Mouse (Mus musculus) frontal cortex, postnatal 36 days (tissue): Measurements from ENCODE around the gene Pcbp4.
"Not testable (repeated sequence)": the region's sequence is repeated elsewhere in the genome, so short reads cannot be mapped to it uniquely, and the experiment has no call there.

Source experiments
- DNase-seq, 2 experiments: peaks; one replicate each; pipeline ENCODE4 v3.0.0; 2022; ENCODE audit warnings: low spot score in 2 of 2

The Pcbp4 gene

DNA sequence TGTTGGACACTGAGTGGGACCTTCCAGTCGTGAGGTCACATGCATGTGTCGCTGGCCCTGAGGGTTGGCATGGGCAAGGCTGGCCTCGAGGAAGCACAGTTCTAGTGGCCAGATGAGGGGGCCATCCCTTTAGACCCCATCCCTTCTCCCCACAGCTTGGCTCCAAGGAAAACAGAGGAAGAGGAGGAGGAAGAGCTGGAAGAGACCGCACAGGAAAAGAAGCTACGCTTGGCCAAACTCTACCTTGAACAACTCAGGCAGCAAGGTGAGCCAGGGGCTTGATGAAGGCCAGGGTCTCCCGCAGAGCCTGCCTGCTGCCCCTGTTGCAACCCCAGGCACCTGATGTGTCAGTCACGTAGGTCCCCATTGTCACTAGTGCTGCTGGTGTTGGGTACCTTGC lies 27.4 kb downstream of the Pcbp4 start:
- DNase-seq: no peak

DNA sequence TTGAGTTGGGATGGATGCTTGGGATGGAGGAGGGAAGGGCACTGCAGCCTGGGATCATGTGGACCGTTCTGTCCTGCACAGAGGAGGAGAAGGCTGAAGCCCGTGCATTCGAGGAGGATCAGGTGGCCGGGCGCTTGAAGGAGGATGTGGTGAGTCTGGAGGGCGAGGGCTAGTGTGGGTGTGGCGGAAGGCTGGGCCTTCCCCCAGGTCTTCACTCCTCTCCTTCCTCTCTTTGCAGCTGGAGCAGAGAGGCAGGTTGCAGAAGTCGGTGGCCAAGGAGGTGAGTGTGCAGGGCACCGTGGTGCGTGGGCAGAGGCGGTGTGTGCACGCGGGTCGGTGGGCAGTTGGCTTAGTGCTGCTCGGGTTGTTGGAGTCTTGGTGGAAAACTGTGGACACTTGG lies 28.0 kb downstream of the Pcbp4 start:
- no peak for DNase-seq

DNA sequence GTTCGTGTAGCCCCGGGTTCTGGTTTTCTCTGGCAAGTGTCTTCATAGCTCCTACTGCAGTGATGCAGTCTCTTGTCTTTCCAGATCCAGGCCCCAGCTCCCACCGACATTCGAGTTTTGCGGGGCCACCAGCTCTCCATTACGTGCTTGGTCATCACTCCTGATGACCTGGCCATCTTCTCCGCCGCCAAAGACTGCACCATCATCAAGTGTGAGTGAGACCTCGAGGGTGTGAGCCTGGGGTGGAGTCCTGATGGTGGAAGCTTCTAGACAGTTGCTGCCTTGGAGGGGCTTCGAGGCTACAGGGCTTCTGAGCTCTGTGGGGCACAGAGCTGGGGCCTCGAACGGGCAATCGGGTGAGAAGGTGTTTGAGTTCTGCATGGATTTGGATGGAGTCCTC lies 28.6 kb downstream of the Pcbp4 start:
- no peak for DNase-seq

DNA sequence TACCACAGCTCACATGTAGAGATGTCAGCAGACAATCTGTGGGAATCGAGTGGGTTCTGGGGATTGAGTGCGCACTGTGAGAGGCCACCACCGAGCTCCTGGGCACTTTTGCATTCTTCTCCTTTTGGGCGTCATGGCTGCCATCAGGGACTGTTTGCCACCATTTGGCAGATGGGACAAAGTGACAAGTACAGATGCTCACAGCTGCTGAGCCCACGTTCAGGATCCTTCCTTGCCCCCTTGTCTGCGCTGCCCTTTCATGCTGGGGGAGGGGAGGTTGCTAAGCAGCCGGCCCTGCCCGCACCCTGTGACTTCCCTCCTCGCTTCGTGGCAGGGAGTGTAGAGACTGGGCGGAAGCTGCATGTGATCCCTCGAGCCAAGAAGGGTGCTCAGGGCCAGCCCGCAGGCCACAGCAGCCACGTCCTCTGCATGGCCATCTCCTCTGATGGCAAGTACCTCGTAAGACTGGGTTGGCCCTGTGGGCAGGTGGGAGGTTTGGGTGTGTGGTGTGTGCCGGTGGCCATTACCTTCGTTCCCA lies 29.6 kb downstream of the Pcbp4 start:
- DNase-seq: no peak

DNA sequence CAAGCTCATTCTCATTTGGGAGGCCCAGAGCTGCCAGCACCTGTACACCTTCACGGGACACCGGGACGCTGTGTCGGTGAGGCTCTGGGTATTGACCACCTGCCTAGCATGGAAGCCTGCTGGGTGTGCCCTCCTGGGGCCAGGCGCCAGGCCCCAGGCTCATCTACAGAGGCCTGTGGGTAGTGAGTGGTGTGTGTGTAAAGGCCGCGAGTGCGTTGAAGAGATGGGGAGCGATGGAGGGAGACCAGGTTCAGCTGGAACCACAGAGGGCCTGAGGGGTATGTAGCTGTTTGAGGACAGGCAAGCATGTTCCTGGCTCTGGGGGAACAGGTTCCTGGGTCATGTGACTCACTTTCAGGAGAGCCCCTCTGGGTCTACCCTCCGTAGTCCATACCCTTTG lies 30.0 kb downstream of the Pcbp4 start:
- DNase-seq: no peak

DNA sequence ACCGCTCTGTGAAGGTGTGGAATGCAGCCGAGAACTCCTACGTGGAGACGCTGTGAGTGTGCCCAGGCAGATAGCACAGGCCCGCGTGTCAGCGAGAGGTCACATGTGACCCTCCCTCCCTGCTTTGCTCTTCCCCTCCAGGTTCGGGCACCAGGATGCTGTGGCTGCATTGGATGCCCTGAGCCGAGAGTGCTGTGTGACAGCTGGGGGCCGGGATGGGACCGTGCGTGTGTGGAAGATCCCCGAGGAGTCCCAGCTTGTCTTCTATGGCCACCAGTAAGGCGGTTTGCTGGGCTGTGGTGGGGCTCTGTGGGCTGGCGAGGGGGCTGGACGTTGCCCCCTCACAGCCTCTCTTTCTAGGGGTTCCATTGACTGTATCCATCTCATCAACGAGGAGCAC lies 30.5 kb downstream of the Pcbp4 start:
- DNase-seq: no peak

DNA sequence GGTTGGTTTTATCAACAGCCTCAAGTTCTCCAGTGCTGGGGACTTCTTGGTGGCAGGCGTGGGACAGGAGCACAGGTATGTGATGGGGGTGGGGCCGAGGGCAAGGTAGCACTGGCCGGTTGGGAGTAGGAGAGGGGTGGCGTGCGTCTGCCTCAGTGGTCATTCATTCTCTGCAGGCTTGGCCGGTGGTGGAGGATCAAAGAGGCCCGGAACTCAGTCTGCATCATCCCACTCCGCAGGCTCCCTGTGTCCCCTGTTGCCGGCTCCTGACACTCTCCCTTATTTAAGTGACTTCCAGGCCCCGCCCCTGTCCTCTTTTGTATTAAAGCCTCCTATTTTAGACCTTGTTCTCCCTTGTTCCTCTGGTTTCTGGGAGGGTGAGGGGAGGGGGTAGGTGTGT lies 32.0 kb downstream of the Pcbp4 start:
- no peak for DNase-seq

DNA sequence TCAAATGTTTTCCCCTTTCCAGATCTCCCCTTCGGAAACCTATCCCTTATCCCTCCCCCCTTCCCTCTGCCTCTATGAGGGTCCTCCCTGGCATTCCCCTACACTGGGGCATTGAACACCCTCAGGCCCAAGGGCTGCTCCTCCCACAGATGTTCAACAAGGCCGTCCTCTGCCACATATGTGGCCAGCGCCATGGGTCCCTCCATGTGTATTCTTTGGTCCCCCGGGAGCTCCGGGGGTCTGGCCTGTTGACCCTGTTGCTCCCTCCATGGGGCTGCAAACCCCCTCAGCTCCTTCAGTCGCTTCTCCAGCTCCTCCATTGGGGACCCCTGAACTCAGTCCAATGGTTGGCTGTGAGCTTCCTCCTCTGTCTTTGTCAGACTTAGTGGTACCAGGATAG lies 34.5 kb downstream of the Pcbp4 start:
- not testable (repeated sequence) for DNase-seq

DNA sequence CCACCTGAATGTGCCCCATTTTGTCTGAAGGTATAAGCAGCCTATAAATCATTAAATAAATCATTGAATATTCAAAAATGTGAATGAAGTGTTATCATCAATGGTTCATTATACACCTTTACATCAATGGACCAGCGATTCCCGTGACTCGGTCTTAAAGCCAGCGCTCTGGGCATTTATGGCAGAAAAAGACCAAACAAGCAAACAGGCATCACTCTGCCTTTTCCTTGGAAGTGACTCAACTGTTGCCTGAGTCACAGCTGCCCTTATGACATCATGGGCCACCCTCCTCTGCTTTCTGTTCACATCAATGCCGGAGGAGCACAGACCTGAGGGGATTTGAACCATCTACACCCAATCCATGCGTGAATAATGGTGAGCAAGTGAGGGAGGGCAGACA lies 46.6 kb downstream of the Pcbp4 start, which contains the start of gene Iqcf1:
Iqcf1 (plus strand) TSS at position 301 of the 400 bp plus-strand sequence.
- DNase-seq: no peak

DNA sequence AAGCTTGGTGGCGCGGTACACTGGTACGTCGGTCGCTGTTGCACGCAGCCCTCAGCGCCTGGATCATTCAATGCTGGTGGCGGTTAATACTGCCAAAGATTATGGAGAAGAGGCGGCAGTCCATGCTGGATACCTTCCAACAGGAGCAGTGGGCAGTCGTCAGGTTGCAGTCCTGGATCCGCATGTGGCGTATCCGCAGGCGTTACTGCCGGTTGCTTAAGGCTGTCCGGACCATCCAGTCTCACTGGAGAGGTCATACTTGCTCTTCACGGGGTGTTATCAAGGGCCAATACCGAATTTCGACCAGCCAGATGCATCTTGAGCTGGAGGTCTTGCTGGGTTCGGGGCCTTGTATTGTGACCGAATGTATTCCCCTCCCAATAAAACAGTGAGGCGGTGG lies 48.8 kb downstream of the Pcbp4 start:
- no peak for DNase-seq

DNA sequence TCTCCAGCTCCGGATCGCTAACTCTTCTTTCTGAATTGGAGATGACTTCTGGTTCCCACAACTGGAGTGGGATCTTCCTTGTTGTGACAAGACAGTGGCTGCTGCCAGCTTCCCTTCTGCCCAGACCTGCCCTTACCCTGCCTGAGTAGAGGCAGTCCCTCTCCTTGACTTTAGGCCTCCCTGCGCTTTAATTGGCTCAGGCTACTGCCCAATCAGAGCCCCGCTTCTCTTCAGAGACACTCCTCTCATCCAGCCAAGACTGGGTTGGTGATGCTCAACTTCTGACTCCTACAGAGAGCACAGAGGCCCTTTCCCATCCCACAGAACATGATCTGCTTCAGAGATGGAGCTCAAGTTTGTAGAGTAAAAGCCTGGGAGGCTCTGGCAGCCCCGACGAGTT lies 51.2 kb downstream of the Pcbp4 start:
- no peak for DNase-seq

DNA sequence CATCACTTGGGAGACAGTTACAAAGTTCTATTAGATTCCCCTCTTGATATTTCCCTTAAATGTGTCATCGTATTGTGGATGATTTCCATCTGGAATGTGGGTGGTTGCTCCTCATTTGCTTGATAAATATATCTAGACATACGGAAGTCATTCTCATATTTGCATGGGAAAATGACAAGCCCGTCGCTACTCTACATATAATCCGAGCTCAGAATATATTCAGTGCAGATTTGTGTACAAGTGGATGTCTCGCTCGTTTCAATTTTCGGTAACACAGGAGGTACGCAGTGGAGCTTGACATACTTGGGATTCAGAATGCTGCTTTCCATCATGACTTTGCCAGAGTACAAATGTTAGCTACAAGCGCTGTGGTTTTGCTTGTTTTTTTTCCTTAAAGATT lies 56.3 kb downstream of the Pcbp4 start:
- DNase-seq: peak; percentile 8 to 24

DNA sequence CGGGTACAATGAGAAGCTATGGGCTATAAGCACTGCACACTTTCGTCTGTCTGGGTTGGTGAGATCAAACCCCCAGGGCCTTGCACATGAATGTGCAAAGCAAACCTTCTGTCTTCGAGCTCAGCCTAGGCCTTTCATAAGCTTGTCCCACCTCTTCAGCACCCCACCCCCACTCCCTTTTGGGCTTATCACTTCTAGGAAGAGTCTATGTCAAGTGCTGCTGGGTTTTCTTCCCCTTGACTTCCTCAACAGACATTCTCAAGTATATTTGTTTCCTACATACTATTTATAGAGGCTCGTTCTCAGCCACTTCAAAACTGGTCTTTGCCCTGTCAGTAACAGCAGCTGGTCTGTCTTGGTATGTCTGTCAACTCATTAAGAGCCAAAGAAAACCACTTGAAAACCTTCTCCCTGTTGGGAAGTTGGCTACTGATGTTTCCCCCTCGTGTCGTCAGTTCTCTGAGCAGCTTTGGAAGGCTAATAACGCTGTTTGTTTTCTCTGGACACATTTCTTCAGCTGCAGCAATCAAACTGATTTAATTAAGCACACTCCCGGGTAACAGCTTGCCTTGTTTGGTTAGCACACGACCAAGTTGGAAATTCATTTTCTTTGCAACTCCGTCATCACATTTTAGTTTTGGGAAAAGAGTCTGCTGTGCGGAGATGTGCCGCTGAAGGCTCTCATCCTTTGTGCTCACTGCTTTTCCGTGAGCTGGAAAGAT lies 59.8 kb downstream of the Pcbp4 start:
- DNase-seq: no peak

DNA sequence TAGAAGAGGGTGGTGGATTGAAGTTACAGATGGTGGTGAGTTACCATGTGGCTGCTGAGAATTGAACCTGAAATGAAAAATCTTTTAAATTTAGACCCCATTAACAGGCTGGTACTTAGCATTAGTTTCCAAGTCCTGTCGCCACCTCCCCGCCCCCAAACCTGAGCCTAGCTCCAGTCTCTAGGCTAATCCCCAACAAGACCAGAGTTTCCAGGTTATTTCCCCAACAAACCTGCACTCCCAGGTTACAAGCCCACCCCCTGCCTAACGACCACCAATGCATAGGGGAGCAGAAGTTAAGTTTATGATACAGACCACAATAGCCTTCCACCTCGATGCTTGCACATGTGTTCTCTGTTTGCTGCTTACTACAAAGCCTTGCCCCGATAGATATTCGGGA lies 60.5 kb downstream of the Pcbp4 start:
- DNase-seq: no peak
